Mouse (Mus musculus) liver, embryonic 12.5 days (tissue): Measurements from ENCODE around the gene Itga6. TPM values are rescaled to one million over a fixed set of nuclear protein-coding genes. Genes with fewer than 3 reads are reported as not detected.

Experiments used
- ATAC-seq: fragments of 200-750 bp; cut with Nextera tagmentation; 2 replicates; pipeline ENCODE4 v1.8.0; 2017; ENCODE audit warnings: moderate number of reproducible peaks, mild to moderate bottlenecking, moderate library complexity
- H3K27ac ChIP-seq: fragments of 300-500 bp; sonication (generic); 2 replicates; pipeline ENCODE4 v1.5.1; 2016; ENCODE audit warnings: mild to moderate bottlenecking
- H3K27me3 ChIP-seq: fragments of 300-500 bp; sonication (generic); replicated peaks from 2 replicates; pipeline ENCODE4 v1.6.1; 2016; ENCODE audit warnings: mild to moderate bottlenecking, moderate library complexity
- H3K36me3 ChIP-seq: fragments of 300-500 bp; sonication (generic); 2 replicates; pipeline ENCODE4 v1.6.1; 2016; ENCODE audit warnings: mild to moderate bottlenecking, moderate library complexity
- H3K4me1 ChIP-seq: fragments of 300-500 bp; sonication (generic); 2 replicates; pipeline ENCODE4 v1.6.1; 2016
- H3K4me2 ChIP-seq: fragments of 300-500 bp; sonication (generic); 2 replicates; pipeline ENCODE4 v1.6.1; 2016; ENCODE audit warnings: mild to moderate bottlenecking, moderate library complexity
- H3K4me3 ChIP-seq: fragments of 300-500 bp; sonication (generic); 2 replicates; pipeline ENCODE4 v1.5.1; 2016; ENCODE audit warnings: mild to moderate bottlenecking, moderate library complexity
- H3K9ac ChIP-seq: fragments of 300-500 bp; sonication (generic); 2 replicates; pipeline ENCODE4 v1.6.1; 2016; ENCODE audit warnings: mild to moderate bottlenecking, moderate library complexity
- H3K9me3 ChIP-seq: fragments of 300-500 bp; sonication (generic); replicated peaks from 2 replicates; pipeline ENCODE4 v1.6.1; 2016; ENCODE audit warnings: mild to moderate bottlenecking, moderate library complexity
- WGBS: fragments of 180-500 bp; shearing (Covaris S2); methylation state at CpG from one replicate; pipeline ENCODE4 v1.1.7; 2016; ENCODE audit not compliant: insufficient replicate concordance; 5-methylcytosine and 5-hydroxymethylcytosine counted together
- polyA plus RNA-seq: library from polyadenylated mRNA; unstranded; fragments of >200 nt; fragmentation: Nextera tagmentation; extraction: Ambion mirVana; gene quantifications from 2 replicates; pipeline ENCODE4 v1.2.1, GENCODE M21; 2016

The Itga6 gene
- polyA plus RNA-seq, 1 experiment from 2014 or later = 14.6 TPM

DNA sequence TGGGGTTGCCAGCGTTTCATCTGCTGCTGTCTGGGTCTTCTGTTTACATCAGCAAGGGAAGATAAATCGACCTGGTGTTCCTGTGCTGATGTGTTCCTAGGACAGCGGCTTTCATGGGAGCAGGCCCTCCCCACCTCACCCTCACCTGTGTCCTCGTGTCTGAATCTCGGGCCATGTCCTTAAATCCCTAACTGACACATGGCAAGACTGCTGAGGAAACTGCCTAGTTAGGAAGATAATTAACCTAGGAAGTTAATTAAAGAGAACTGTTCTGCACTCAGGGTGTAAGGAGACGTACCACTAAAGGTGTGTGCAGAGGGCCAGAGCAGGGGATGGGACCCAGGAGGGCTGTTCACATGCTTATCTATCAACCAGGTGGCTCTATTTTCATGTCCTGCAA, 48.7 kb downstream of the Itga6 start:
- 60% methylated on average over 6 of the region's 6 CpGs for WGBS
- Histone ChIP-seq H3K36me3 (no peaks in the 10 kb centered on the region), H3K4me2 (no peak overlapping the region), H3K4me1 (no peaks in the 10 kb centered on the region), H3K9me3 (no peaks in the 10 kb centered on the region), H3K27ac (no peak overlapping the region), H3K4me3 (no peak overlapping the region), H3K9ac (no peak overlapping the region), H3K27me3 (peaks cover 5% of the 10 kb centered on the region; the same call in 1 of the 2 replicates)
- no peak for ATAC-seq

DNA sequence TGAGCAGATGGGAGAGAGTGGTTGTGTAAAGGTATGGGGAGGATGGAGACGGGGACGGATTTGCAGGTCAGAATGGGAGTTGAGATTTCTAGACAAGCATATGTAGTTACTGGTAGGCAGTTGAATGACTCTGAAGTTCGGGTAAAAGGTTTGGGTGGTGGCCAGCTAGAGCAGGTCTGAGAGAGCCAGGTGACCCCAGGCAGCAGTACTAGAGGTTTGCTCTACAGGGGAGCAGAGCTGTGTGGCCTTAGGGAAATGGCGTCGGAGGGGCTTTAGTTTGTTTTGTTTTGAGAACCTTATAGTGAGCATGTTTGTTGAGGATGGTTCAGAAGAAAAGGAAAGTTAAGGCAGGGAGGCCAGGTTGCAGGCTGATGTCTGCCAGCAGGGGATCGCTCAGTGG, 51.4 kb downstream of the Itga6 start:
- no peak overlapping the region for H3K4me2 ChIP-seq
- no peaks in the 10 kb centered on the region for H3K36me3 ChIP-seq
- peaks cover 7% of the 10 kb centered on the region; the same call in 1 of the 2 replicates for H3K4me1 ChIP-seq
- H3K9ac ChIP-seq = no peak overlapping the region
- H3K9me3 ChIP-seq = no peaks in the 10 kb centered on the region
- ATAC-seq = no peak
- 63% methylated on average over 6 of the region's 6 CpGs for WGBS
- H3K27ac ChIP-seq = no peak overlapping the region
- no peak overlapping the region for H3K4me3 ChIP-seq
- H3K27me3 ChIP-seq = no peaks in the 10 kb centered on the region

DNA sequence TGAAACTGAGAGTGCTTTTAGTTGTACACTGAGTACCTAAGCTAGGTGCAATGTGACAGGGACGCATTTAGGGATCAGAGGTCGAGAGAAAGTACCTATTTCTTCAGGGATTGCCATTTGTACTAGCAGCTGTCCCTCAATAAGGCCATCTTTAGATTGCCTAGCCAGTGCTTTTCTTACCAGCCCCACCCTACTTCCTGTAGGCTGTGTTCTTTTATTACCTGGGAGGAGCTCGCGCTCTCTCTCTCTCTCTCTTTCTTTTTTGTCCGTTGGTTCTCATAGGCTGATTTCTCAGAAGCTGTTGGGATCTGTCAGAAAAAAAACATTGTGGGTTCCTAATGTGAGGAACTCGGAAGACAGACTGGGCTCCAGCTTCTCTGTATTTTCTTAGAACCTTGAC, 55.4 kb downstream of the Itga6 start:
- WGBS = 62% methylated on average over 6 of the region's 6 CpGs
- no peak overlapping the region for H3K4me2 ChIP-seq
- H3K9ac ChIP-seq = no peak overlapping the region
- no peak overlapping the region for H3K4me3 ChIP-seq
- no peak overlapping the region for H3K27ac ChIP-seq
- H3K27me3 ChIP-seq = no peaks in the 10 kb centered on the region
- no peaks in the 10 kb centered on the region for H3K36me3 ChIP-seq
- no peaks in the 10 kb centered on the region for H3K9me3 ChIP-seq
- H3K4me1 ChIP-seq = peaks cover 19% of the 10 kb centered on the region
- no peak for ATAC-seq

DNA sequence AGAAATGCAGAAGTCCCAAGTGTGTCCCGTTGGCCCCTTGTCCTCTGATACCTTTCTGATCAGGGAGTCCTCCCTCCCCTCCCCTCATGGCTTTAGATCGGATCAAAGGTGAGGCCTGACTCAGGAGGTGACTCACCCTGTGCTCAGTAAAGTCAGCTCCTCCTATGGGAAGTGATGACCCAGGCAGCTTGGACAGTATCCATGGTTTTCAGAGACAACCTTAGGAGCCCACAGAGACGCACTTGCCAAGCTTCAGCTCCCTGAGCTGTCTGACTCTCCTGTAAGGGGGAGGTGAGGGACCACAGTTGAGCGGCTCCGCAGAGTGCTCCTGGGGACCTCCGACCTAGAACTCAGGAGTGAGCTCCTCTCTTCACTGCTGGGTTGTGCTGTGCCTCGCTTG, 56.3 kb downstream of the Itga6 start:
- Histone ChIP-seq H3K4me2 (no peak overlapping the region), H3K36me3 (no peaks in the 10 kb centered on the region), H3K9me3 (no peaks in the 10 kb centered on the region), H3K27ac (no peak overlapping the region), H3K9ac (no peak overlapping the region), H3K27me3 (no peaks in the 10 kb centered on the region), H3K4me1 (peaks cover 19% of the 10 kb centered on the region), H3K4me3 (no peak overlapping the region)
- no peak for ATAC-seq
- 73% methylated on average over 7 of the region's 7 CpGs for WGBS

- WGBS = 72% methylated on average over 4 of the region's 4 CpGs
- no peak overlapping the region for H3K9ac ChIP-seq
- H3K4me2 ChIP-seq = no peak overlapping the region
- no peaks in the 10 kb centered on the region for H3K9me3 ChIP-seq
- no peaks in the 10 kb centered on the region for H3K36me3 ChIP-seq
- no peak overlapping the region for H3K4me3 ChIP-seq
- ATAC-seq = no peak
- peaks cover 19% of the 10 kb centered on the region for H3K4me1 ChIP-seq
- H3K27me3 ChIP-seq = no peaks in the 10 kb centered on the region
- H3K27ac ChIP-seq = no peak overlapping the region
Measured at GRCm38 (mm10) chr2:71802131-71802530, 56.7 kb downstream of the Itga6 start.

DNA sequence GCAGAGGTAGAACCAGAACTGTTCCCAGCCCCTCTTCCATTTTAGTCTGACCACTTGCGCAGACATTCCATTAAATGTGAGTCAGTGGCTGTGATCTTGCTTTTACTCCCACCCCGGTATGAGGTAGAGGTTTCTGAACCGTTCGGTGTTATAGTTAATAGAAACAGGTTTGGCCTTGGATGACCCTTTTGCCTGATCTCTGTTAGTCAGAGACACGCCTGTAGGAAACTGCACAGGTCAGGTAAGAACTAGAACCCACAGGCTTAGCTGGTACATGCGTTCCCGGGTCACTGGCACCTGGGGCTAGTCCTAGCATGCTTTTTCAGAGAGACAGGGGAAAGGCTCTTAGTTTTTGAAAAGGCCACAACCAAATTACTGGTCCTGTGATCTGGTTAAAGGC, 59.7 kb downstream of the Itga6 start:
- H3K27ac ChIP-seq = no peak overlapping the region
- no peak overlapping the region for H3K4me3 ChIP-seq
- no peaks in the 10 kb centered on the region for H3K9me3 ChIP-seq
- H3K36me3 ChIP-seq = no peaks in the 10 kb centered on the region
- ATAC-seq = no peak
- no peak overlapping the region for H3K4me2 ChIP-seq
- H3K9ac ChIP-seq = no peak overlapping the region
- H3K27me3 ChIP-seq = no peaks in the 10 kb centered on the region
- WGBS = 83% methylated on average over 7 of the region's 7 CpGs
- peaks cover 43% of the 10 kb centered on the region for H3K4me1 ChIP-seq

DNA sequence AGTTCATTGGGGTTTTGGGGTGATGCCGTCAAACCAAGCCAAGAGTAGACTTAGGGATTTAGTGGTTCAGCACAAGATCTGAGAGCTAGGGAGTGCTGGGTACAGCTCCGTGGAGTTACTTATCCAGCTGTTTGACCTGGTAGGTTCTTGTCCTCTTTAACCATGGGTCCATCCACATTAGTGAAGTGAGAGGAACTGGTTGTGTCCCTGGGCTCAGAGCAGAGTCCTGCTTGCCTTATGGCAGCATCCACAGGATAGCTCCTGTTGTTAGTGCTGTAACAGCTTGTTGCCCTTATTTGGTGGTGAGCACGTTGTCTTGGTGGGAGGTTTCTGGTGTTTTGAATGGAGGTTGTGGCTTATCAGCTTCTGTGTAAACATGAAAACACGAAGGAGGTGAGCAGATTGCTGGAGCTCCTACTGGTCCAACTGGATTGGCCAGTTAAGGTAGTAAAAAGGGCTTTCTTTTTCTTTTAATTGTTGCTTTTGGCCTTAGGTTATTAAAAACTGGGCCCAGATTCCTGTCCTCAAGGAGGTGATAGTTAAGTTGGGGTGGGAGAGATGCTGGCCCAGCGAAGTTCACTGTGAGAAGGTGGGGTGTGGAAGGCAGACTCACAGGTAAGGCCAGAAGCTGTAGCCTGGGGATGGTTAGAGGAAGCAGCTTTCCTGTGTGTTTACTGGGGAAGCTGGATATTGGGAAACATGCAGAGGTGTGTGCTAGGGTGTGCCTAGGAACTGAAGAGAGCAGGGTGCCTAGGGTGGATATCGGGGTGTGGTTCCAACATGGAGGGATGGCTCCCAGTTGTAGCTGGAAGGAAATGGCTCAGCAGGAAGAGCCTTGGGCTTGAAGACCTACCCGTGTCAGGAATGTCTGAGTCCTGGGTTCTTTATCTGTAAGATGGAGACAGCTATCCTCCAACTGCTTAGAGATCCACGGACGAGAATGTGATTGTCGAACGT, 60.5 kb downstream of the Itga6 start:
- Histone ChIP-seq H3K27ac (no peak overlapping the region), H3K9ac (no peak overlapping the region), H3K4me2 (no peak overlapping the region), H3K27me3 (no peaks in the 10 kb centered on the region), H3K4me1 (peaks cover 40% of the 10 kb centered on the region), H3K9me3 (no peaks in the 10 kb centered on the region), H3K36me3 (no peaks in the 10 kb centered on the region), H3K4me3 (no peak overlapping the region)
- WGBS = 56% methylated on average over 11 of the region's 11 CpGs
- no peak for ATAC-seq

GRCm38 (mm10) chr2:71809289-71809860, 64.0 kb downstream of the Itga6 start:
- peak overlapping the region; percentile 22 for H3K4me2 ChIP-seq
- no peak overlapping the region for H3K4me3 ChIP-seq
- H3K9me3 ChIP-seq = no peaks in the 10 kb centered on the region
- 34% methylated on average over 10 of the region's 10 CpGs for WGBS
- H3K27me3 ChIP-seq = no peaks in the 10 kb centered on the region
- peak; percentile 73; the same call in 1 of the 2 replicates for ATAC-seq
- H3K36me3 ChIP-seq = no peaks in the 10 kb centered on the region
- no peak overlapping the region for H3K27ac ChIP-seq
- peaks cover 52% of the 10 kb centered on the region for H3K4me1 ChIP-seq
- no peak overlapping the region for H3K9ac ChIP-seq

- Histone ChIP-seq H3K4me2 (no peak overlapping the region), H3K9ac (no peak overlapping the region), H3K36me3 (no peaks in the 10 kb centered on the region), H3K4me1 (peaks cover 59% of the 10 kb centered on the region), H3K27me3 (no peaks in the 10 kb centered on the region), H3K27ac (no peak overlapping the region), H3K4me3 (no peak overlapping the region), H3K9me3 (no peaks in the 10 kb centered on the region)
- no peak for ATAC-seq
- WGBS = 84% methylated on average over 11 of the region's 11 CpGs
Measured at GRCm38 (mm10) chr2:71810010-71810409, 64.6 kb downstream of the Itga6 start.

GRCm38 (mm10) chr2:71810906-71811305, 65.5 kb downstream of the Itga6 start:
- Histone ChIP-seq H3K4me1 (peaks cover 65% of the 10 kb centered on the region), H3K27me3 (no peaks in the 10 kb centered on the region), H3K27ac (no peak overlapping the region), H3K9me3 (no peaks in the 10 kb centered on the region), H3K36me3 (no peaks in the 10 kb centered on the region), H3K9ac (no peak overlapping the region), H3K4me3 (no peak overlapping the region), H3K4me2 (no peak overlapping the region)
- no peak for ATAC-seq
- WGBS = 72% methylated on average over 6 of the region's 6 CpGs

- Histone ChIP-seq H3K4me2 (no peak overlapping the region), H3K9me3 (no peaks in the 10 kb centered on the region), H3K4me3 (no peak overlapping the region), H3K36me3 (no peaks in the 10 kb centered on the region), H3K9ac (no peak overlapping the region), H3K27ac (no peak overlapping the region), H3K27me3 (no peaks in the 10 kb centered on the region), H3K4me1 (peaks cover 68% of the 10 kb centered on the region)
- WGBS = 32% methylated on average over 12 of the region's 12 CpGs
- ATAC-seq = no peak; the same call in 1 of the 2 replicates
Measured at GRCm38 (mm10) chr2:71812221-71813021, 67.0 kb downstream of the Itga6 start.

GRCm38 (mm10) chr2:71813022-71813358, 67.6 kb downstream of the Itga6 start:
- H3K9ac ChIP-seq = no peak overlapping the region
- no peaks in the 10 kb centered on the region for H3K27me3 ChIP-seq
- no peak overlapping the region for H3K4me3 ChIP-seq
- H3K36me3 ChIP-seq = no peaks in the 10 kb centered on the region
- H3K27ac ChIP-seq = no peak overlapping the region
- peaks cover 64% of the 10 kb centered on the region for H3K4me1 ChIP-seq
- H3K4me2 ChIP-seq = no peak overlapping the region
- WGBS = 73% methylated on average over 7 of the region's 9 CpGs
- H3K9me3 ChIP-seq = no peaks in the 10 kb centered on the region
- ATAC-seq = no peak
